Mouse (Mus musculus): ENCODE results near the gene Slc47a2.

The Slc47a2 gene

GRCm38 (mm10) chr11:61278445-61279077, 64.1 kb downstream of the Slc47a2 start:
- DNase-seq, result no peak

GRCm38 (mm10) chr11:61277937-61278336, 64.7 kb downstream of the Slc47a2 start:
- DNase-seq, result no peak

GRCm38 (mm10) chr11:61276482-61276881, 66.2 kb downstream of the Slc47a2 start:
- no peak for DNase-seq

- no peak for DNase-seq
These were observed 67.6 kb downstream of the Slc47a2 start for GRCm38 (mm10) chr11:61275106-61275505.

- DNase-seq, result no peak
These were observed 68.2 kb downstream of the Slc47a2 start for GRCm38 (mm10) chr11:61274421-61274820.

DNA sequence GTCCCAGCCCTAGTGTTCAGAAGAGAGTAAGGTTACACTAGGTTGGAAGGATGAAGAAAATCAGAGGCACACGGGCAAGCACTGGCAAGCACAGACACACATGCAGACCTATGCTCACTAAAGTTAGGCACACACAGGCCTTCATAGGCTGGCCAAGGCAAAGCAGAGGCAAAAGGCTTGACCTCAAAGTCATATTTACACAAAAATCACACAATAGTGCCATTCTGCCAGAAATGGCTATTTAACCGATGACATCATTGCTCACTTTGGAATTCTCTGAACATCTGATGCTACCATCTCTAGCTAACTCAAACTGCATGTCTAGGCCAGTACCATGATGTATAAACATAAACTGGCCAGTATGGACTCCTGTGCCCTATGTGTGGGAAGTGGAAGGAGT, 68.7 kb downstream of the Slc47a2 start:
- DNase-seq, result no peak

- DNase-seq, result no peak
These were observed 71.0 kb downstream of the Slc47a2 start for GRCm38 (mm10) chr11:61271612-61272011.

- DNase-seq, result no peak
These were observed 72.3 kb downstream of the Slc47a2 start for GRCm38 (mm10) chr11:61270406-61270805.

DNA sequence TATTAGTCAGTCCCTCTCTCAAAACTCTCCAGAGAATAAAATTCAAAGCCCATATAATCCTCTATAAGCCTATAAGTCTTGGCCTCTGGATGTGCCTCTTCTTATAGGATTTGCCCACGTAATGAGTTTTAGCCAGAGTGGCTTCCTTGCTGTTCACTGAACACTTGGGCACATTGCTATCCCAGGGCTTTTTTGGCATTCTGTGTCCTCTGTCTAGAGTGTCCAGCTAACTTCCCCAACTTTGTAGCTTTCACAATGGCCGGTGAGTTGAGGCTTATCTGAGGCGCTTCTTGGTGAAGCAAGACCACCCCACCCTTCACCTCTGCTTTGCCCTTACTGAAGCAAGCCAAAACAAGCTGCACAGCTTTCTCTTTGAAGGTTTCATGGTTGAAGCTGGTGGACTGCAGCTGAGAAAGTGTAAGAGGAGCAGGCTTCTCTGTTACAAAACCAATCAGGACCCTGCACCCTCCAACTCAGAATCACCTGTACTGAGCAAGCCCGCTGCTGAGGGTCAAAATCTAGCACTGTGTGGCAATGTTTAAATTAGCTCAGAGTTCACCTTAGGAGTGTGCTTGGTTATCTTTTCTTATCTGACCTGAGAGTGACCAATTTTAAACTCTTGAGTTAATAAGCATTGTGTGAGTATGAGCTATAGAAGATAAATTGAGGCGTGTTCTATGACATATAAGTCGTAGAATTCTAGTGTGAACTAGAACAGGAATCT, 73.9 kb downstream of the Slc47a2 start:
- no peak for DNase-seq

GRCm38 (mm10) chr11:61266551-61267533, 75.8 kb downstream of the Slc47a2 start, which contains the start of gene Aldh3a2:
TSS of gene Aldh3a2 (minus strand) at chr11:61267464.
- DNase-seq, result peak; percentile 95

GRCm38 (mm10) chr11:61263841-61264240, 78.8 kb downstream of the Slc47a2 start:
- DNase-seq, result no peak

GRCm38 (mm10) chr11:61262516-61262915, 80.1 kb downstream of the Slc47a2 start:
- DNase-seq, result no peak

DNA sequence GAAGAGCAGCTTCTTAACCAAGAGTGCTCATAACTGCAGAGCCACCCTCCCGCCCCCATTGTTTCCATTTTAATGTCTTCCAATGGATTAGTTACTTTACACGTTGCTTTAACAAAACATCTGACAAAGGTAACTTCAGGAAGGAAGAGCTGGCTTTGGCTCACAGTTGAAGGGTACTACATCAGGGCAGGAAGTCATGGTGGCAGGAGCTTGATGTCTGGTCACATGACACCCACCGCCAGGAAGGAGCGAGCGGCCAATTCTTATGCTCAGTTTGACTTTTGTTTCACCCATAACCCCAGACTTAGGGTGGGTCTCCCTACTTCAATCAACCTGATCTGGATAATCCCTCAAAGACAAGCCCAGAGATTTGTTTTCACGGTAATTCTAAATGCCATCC, 83.6 kb downstream of the Slc47a2 start:
- DNase-seq, result no peak

- DNase-seq, result no peak
These were observed 89.9 kb downstream of the Slc47a2 start for GRCm38 (mm10) chr11:61252807-61253206.

DNA sequence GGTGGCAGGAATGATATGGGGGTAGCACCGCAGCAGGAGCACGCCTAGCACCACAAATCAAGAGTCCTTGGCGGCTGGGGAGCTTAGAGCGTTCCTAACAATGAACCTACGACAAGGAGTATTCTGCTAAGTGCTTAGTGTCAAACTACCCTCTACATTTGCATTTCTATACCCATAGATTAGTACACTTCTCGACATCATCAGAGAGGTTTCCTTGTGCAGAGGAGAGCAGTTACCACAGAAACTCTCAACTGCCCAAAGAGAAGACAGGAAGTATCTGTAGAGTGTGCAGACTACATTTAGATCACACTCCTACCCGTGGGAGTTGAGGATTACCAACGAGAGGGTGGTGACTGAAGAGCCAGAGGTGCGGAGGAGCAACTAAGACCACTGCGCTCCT, 90.9 kb downstream of the Slc47a2 start:
- DNase-seq, result no peak
